Mouse (Mus musculus) liver, postnatal 0 days (tissue): ENCODE measurements around the gene B4galt4. TPM values are rescaled to one million over a fixed set of nuclear protein-coding genes. Genes with fewer than 3 reads are reported as not detected.
A peak's percentile ranks its signal among the peaks of the same experiment; 100 is the strongest.

Experiments used
- ATAC-seq: fragments of 200-750 bp; cut with Nextera tagmentation; 2 replicates; pipeline ENCODE4 v1.8.0; 2017; ENCODE audit warnings: mild to moderate bottlenecking, moderate library complexity
- DNase-seq: peaks from one replicate; pipeline ENCODE4 v3.0.0-alpha.2; 2016
- H3K27ac ChIP-seq: fragments of 300-500 bp; sonication (generic); 2 replicates; pipeline ENCODE4 v1.5.1; 2014; ENCODE audit warnings: antibody characterized with exemption, moderate library complexity, mild to moderate bottlenecking, low read depth
- H3K27me3 ChIP-seq: fragments of 300-500 bp; sonication (generic); 2 replicates; pipeline ENCODE4 v1.6.1; 2014; ENCODE audit warnings: low read length, control low read depth, mixed read lengths; ENCODE audit not compliant: insufficient read depth
- H3K36me3 ChIP-seq: fragments of 300-500 bp; sonication (generic); replicated peaks from 2 replicates; pipeline ENCODE4 v1.6.1; 2014; ENCODE audit warnings: mild to moderate bottlenecking, control low read depth, low read length, moderate library complexity, mixed read lengths; ENCODE audit not compliant: insufficient read depth
- H3K4me1 ChIP-seq: fragments of 300-500 bp; sonication (generic); 2 replicates; pipeline ENCODE4 v1.6.1; 2014; ENCODE audit warnings: antibody characterized with exemption, mild to moderate bottlenecking, control low read depth; ENCODE audit not compliant: insufficient read depth
- H3K4me2 ChIP-seq: fragments of 300-500 bp; sonication (generic); 2 replicates; pipeline ENCODE4 v1.6.1; 2014; ENCODE audit warnings: low read depth, mild to moderate bottlenecking, low read length, moderate library complexity, mixed read lengths
- H3K4me3 ChIP-seq: fragments of 300-500 bp; sonication (generic); 2 replicates; pipeline ENCODE4 v1.5.1; 2014; ENCODE audit warnings: low read depth, low read length
- H3K9ac ChIP-seq: fragments of 300-500 bp; sonication (generic); replicated peaks from 2 replicates; pipeline ENCODE4 v1.6.1; 2014; ENCODE audit warnings: mild to moderate bottlenecking, moderate library complexity
- H3K9me3 ChIP-seq: fragments of 300-500 bp; sonication (generic); 2 replicates; pipeline ENCODE4 v1.6.1; 2016; ENCODE audit warnings: mild to moderate bottlenecking, control low read depth, low read length, mixed read lengths
- CTCF ChIP-seq: sonication (generic); IDR thresholded peaks from 2 replicates; pipeline ENCODE4 v1.5.1; 2016; ENCODE audit warnings: antibody characterized with exemption, low read depth
- EP300 ChIP-seq: IDR thresholded peaks from 2 replicates; pipeline ENCODE4 v1.6.1; 2016; ENCODE audit warnings: antibody characterized with exemption, low read depth, mild to moderate bottlenecking
- WGBS: fragments of 180-500 bp; shearing (Covaris S2); extraction: QIAGEN DNeasy Blood & Tissue Kit; methylation state at CpG from one replicate; pipeline ENCODE4 v1.1.7; 2014; ENCODE audit not compliant: insufficient replicate concordance; 5-methylcytosine and 5-hydroxymethylcytosine counted together
- polyA plus RNA-seq: library from polyadenylated mRNA; unstranded; fragments of >200 nt; fragmentation: Nextera tagmentation; extraction: Ambion mirVana; gene quantifications from 2 replicates; pipeline ENCODE4 v1.2.1, GENCODE M21; 2015

The B4galt4 gene
- polyA plus RNA-seq, 1 experiment from 2014 or later: 3.0 TPM

GRCm38 (mm10) chr16:38762401-38762800, 20.3 kb downstream of the B4galt4 start:
- ATAC-seq (no peak), DNase-seq (no peak)
- no peak overlapping the region for H3K27ac ChIP-seq
- TF ChIP-seq EP300 (no peak), CTCF (no peak)
- H3K27me3 ChIP-seq: 0 out of 2 replicates have a peak, but pooled peaks cover 3% of the 10 kb centered on the region
- 77% methylated on average over 8 of the region's 8 CpGs for WGBS
- H3K4me2 ChIP-seq: no peak overlapping the region
- no peak overlapping the region for H3K4me3 ChIP-seq
- H3K9me3 ChIP-seq: no peaks in the 10 kb centered on the region
- H3K9ac ChIP-seq: no peak overlapping the region
- H3K36me3 ChIP-seq: no peaks in the 10 kb centered on the region
- H3K4me1 ChIP-seq: peaks cover 2% of the 10 kb centered on the region; the same call in 1 of the 2 replicates

GRCm38 (mm10) chr16:38763508-38763907, 21.4 kb downstream of the B4galt4 start:
- H3K4me3 ChIP-seq: no peak overlapping the region
- H3K36me3 ChIP-seq: no peaks in the 10 kb centered on the region; the same call in 1 of the 2 replicates
- H3K4me2 ChIP-seq: no peak overlapping the region
- H3K4me1 ChIP-seq: peaks cover 2% of the 10 kb centered on the region; the same call in 1 of the 2 replicates
- no peak for ATAC-seq
- peak overlapping the region; percentile 64 for H3K27ac ChIP-seq
- 41% methylated on average over 4 of the region's 4 CpGs for WGBS
- H3K9ac ChIP-seq: no peak overlapping the region
- H3K9me3 ChIP-seq: no peaks in the 10 kb centered on the region
- TF ChIP-seq CTCF (no peak), EP300 (no peak)
- no peak for DNase-seq
- H3K27me3 ChIP-seq: 0 out of 2 replicates have a peak, but pooled peaks cover 3% of the 10 kb centered on the region

- Histone ChIP-seq H3K27me3 (no peaks in the 10 kb centered on the region), H3K9me3 (no peaks in the 10 kb centered on the region), H3K4me1 (0 out of 2 replicates have a peak, but pooled peaks cover 2% of the 10 kb centered on the region), H3K9ac (no peak overlapping the region), H3K27ac (no peak overlapping the region), H3K36me3 (no peaks in the 10 kb centered on the region; the same call in 1 of the 2 replicates), H3K4me3 (no peak overlapping the region), H3K4me2 (no peak overlapping the region)
- DNase-seq (no peak), ATAC-seq (no peak)
- no peak for TF ChIP-seq CTCF
- TF ChIP-seq EP300: no peak
- WGBS: 61% methylated on average over 3 of the region's 3 CpGs
These were observed 24.6 kb downstream of the B4galt4 start for GRCm38 (mm10) chr16:38766671-38767070.

- DNase-seq (no peak), ATAC-seq (no peak)
- Histone ChIP-seq H3K36me3 (no peaks in the 10 kb centered on the region; the same call in 1 of the 2 replicates), H3K27ac (no peak overlapping the region), H3K9me3 (no peaks in the 10 kb centered on the region), H3K9ac (no peak overlapping the region), H3K4me2 (no peak overlapping the region), H3K4me1 (0 out of 2 replicates have a peak, but pooled peaks cover 2% of the 10 kb centered on the region), H3K4me3 (no peak overlapping the region), H3K27me3 (no peaks in the 10 kb centered on the region)
- TF ChIP-seq EP300: peak; percentile 68; the same call in 1 of the 2 replicates
- no peak for TF ChIP-seq CTCF
- WGBS: 71% methylated on average over 8 of the region's 8 CpGs
These were observed 25.7 kb downstream of the B4galt4 start for GRCm38 (mm10) chr16:38767761-38768160.

GRCm38 (mm10) chr16:38768386-38768785, 26.3 kb downstream of the B4galt4 start:
- no peak overlapping the region for H3K27ac ChIP-seq
- H3K9me3 ChIP-seq: no peaks in the 10 kb centered on the region
- no peak overlapping the region for H3K4me3 ChIP-seq
- H3K27me3 ChIP-seq: no peaks in the 10 kb centered on the region
- TF ChIP-seq EP300: no peak
- no peak for TF ChIP-seq CTCF
- DNase-seq: no peak
- no peaks in the 10 kb centered on the region for H3K4me1 ChIP-seq
- H3K9ac ChIP-seq: no peak overlapping the region
- no peaks in the 10 kb centered on the region; the same call in 1 of the 2 replicates for H3K36me3 ChIP-seq
- no peak overlapping the region for H3K4me2 ChIP-seq
- WGBS: 86% methylated on average over 8 of the region's 8 CpGs
- no peak for ATAC-seq

- no peaks in the 10 kb centered on the region; the same call in 1 of the 2 replicates for H3K36me3 ChIP-seq
- H3K9me3 ChIP-seq: no peaks in the 10 kb centered on the region
- no peak overlapping the region for H3K4me2 ChIP-seq
- no peaks in the 10 kb centered on the region for H3K4me1 ChIP-seq
- no peak overlapping the region for H3K9ac ChIP-seq
- peak overlapping the region; percentile 23; the same call in 1 of the 2 replicates for H3K27ac ChIP-seq
- no peak overlapping the region for H3K4me3 ChIP-seq
- no peak for ATAC-seq
- TF ChIP-seq EP300 (no peak), CTCF (no peak)
- no peaks in the 10 kb centered on the region for H3K27me3 ChIP-seq
- WGBS: 56% methylated on average over 9 of the region's 9 CpGs
- DNase-seq: no peak
These were observed 27.5 kb downstream of the B4galt4 start for GRCm38 (mm10) chr16:38769529-38769928.

GRCm38 (mm10) chr16:38771145-38771544, 29.1 kb downstream of the B4galt4 start:
- Histone ChIP-seq H3K4me1 (no peaks in the 10 kb centered on the region), H3K36me3 (no peaks in the 10 kb centered on the region; the same call in 1 of the 2 replicates), H3K27ac (no peak overlapping the region), H3K9me3 (no peaks in the 10 kb centered on the region), H3K4me3 (no peak overlapping the region), H3K9ac (no peak overlapping the region), H3K4me2 (no peak overlapping the region), H3K27me3 (no peaks in the 10 kb centered on the region)
- DNase-seq (no peak), ATAC-seq (no peak)
- 90% methylated on average over 6 of the region's 6 CpGs for WGBS
- TF ChIP-seq EP300: no peak
- TF ChIP-seq CTCF: no peak
